Mouse (Mus musculus): ENCODE results near the gene Gtpbp8. TPM values are rescaled to one million over a fixed set of nuclear protein-coding genes. Genes with fewer than 3 reads are reported as not detected.

Gene Gtpbp8
- polyA plus RNA-seq, 1 experiment from 2014 or later = 26.3 TPM

DNA sequence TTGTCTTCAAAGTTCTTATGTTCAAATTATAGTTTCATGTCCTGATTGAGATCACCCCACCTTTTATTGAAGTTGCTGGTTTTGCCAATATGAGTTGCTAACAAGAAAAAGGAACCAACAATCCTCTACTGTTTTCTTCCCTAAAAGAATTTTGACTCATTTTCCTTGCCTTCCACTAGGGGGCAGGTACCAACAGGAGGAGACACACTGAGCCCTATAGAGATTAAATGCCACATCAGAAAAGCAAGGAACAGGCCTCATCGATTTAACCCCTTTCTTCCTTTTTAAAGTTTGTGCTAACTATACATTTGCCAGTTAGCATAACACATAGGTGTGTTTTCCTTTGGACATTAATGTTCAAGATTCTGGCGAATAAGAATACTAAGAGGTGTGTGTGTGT lies 21.8 kb upstream of the Gtpbp8 start:
- Histone ChIP-seq H3K9ac (ENCODE audit: low read length) (no peak overlapping the region), H3K4me2 (ENCODE audit: low read depth, low read length) (no peak overlapping the region)
- no peak for ATAC-seq (ENCODE audit: insufficient read depth, low FRiP score)

DNA sequence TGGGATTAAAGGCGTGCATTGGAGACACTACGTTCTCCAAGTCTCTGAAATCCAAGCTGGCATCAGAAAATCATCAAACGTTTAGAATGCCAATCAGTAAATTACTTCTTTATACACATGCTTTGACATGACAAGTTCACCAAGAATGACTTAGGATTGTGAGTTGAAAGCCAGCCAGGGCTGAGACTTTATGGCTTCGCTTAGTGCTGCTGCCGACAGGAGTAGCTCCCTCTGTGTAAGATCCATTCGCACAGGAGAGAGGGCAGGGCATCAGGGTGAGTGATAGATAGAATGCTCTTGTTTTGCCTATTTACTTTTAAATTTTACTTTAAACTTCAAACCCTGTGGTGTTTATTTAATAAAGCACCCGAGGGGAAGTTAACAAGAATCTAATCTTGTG lies 21.3 kb upstream of the Gtpbp8 start:
- Histone ChIP-seq H3K4me1 (ENCODE audit: control insufficient read depth, insufficient read depth, low read length) (no peaks in the 10 kb centered on the region), H3K27ac (ENCODE audit: low read length) (no peak overlapping the region), H3K9me3 (replicated peaks; ENCODE audit: control insufficient read depth, low read length) (no peaks in the 10 kb centered on the region), H3K27me3 (ENCODE audit: control insufficient read depth, insufficient read depth, low read length) (no peaks in the 10 kb centered on the region), H3K9ac (ENCODE audit: low read length) (no peak overlapping the region), H3K4me2 (ENCODE audit: low read depth, low read length) (no peak overlapping the region), H3K36me3 (ENCODE audit: control insufficient read depth, insufficient read depth, low read length) (no peaks in the 10 kb centered on the region), H3K4me3 (replicated peaks; ENCODE audit: low read length) (no peak overlapping the region)
- 85% methylated on average over 7 of the region's 7 CpGs for WGBS
- ATAC-seq (ENCODE audit: insufficient read depth, low FRiP score) = no peak

More for the DNA sequence above, 21.8 kb upstream of the Gtpbp8 start:
- H3K4me3 ChIP-seq (replicated peaks; ENCODE audit: low read length) = no peak overlapping the region
- H3K4me1 ChIP-seq (ENCODE audit: control insufficient read depth, insufficient read depth, low read length) = no peaks in the 10 kb centered on the region
- H3K27ac ChIP-seq (ENCODE audit: low read length) = no peak overlapping the region
- H3K27me3 ChIP-seq (ENCODE audit: control insufficient read depth, insufficient read depth, low read length) = no peaks in the 10 kb centered on the region
- no peaks in the 10 kb centered on the region for H3K9me3 ChIP-seq (replicated peaks; ENCODE audit: control insufficient read depth, low read length)
- WGBS = 40% methylated on average over 2 of the region's 2 CpGs
- no peaks in the 10 kb centered on the region for H3K36me3 ChIP-seq (ENCODE audit: control insufficient read depth, insufficient read depth, low read length)

DNA sequence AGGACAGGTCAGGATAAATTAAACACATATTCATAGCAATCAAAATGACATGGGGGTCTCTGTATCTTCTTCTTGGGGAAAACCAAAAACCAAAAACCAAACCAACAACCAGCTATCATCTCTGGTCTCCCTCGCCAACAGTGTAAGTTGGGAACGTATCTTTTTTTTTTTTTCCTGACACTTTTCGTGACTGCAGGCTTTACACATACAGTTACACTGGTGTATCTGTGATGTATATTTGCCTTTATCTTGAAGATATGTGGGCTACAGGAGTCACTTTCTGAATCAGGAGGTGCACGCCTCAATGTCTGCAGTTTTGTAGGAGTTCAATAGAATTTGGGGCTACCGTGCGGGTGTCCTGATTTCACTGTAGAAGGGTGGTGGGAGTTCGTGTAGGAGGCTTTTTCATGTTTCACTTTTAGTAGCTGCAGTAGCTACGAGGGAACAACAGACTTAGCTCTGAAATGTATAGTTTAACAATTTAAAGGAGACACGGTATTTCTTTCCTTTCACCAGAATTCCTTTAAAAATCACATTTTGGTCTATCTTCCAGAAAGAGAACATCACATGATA lies 20.2 kb upstream of the Gtpbp8 start:
- Histone ChIP-seq H3K4me1 (ENCODE audit: control insufficient read depth, insufficient read depth, low read length) (no peaks in the 10 kb centered on the region), H3K36me3 (ENCODE audit: control insufficient read depth, insufficient read depth, low read length) (no peaks in the 10 kb centered on the region), H3K9me3 (replicated peaks; ENCODE audit: control insufficient read depth, low read length) (no peaks in the 10 kb centered on the region), H3K4me2 (ENCODE audit: low read depth, low read length) (no peak overlapping the region), H3K4me3 (replicated peaks; ENCODE audit: low read length) (0 out of 2 replicates have a peak overlapping the region, but pooled peaks have one; percentile 6), H3K27ac (ENCODE audit: low read length) (no peak overlapping the region), H3K9ac (ENCODE audit: low read length) (no peak overlapping the region), H3K27me3 (ENCODE audit: control insufficient read depth, insufficient read depth, low read length) (no peaks in the 10 kb centered on the region)
- no peak for ATAC-seq (ENCODE audit: insufficient read depth, low FRiP score)
- 76% methylated on average over 9 of the region's 9 CpGs for WGBS

DNA sequence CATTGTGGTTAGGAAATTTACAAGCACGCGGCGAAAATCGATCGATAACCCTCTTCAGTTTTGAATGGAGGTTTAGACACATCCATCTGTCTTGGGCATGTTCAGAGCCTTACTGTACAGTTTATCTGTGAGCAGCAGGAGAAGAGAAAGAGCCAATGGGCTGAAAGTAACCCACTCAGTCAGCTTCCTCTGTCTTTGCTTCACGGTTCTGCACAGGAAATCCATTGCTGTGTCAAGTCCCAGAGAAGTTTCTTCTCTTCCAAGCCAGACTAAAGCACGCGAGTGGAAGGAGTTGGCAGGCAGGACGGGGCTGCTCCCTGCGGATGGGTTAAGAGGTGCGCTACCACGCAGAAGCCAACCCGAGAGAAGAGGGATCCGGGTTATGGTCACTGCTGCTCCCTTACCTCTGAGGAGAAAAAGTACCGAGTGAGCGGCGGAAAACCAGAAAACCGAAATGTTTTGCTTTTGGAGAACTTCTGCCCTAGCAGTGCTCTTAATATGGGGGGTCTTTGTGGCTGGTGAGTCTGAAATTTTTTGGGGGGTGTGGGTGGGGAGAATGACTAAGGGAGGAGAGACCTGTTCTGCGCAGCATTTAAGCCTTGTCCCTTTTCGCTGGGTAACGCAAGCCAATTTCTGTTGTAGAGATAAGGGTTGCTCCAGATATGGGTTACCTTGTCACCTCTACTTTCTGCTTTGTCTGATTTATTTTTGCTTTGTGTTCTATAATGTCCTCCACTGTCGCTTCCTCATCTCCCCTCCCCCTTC lies 19.6 kb upstream of the Gtpbp8 start, which contains the start of gene Cd200r1:
Gene Cd200r1, plus strand, starts transcription at position 182 of the 765 bp plus-strand sequence.
- Histone ChIP-seq H3K4me3 (replicated peaks; ENCODE audit: low read length) (0 out of 2 replicates have a peak within 1 kb of the TSS, but pooled peaks have one; percentile 6), H3K36me3 (ENCODE audit: control insufficient read depth, insufficient read depth, low read length) (no peaks in the 10 kb centered on the region), H3K9me3 (replicated peaks; ENCODE audit: control insufficient read depth, low read length) (no peaks in the 10 kb centered on the region), H3K27ac (ENCODE audit: low read length) (no peak within 1 kb of the TSS), H3K4me1 (ENCODE audit: control insufficient read depth, insufficient read depth, low read length) (no peaks in the 10 kb centered on the region), H3K27me3 (ENCODE audit: control insufficient read depth, insufficient read depth, low read length) (no peaks in the 10 kb centered on the region), H3K4me2 (ENCODE audit: low read depth, low read length) (no peak within 1 kb of the TSS), H3K9ac (ENCODE audit: low read length) (no peak within 1 kb of the TSS)
- WGBS = 70% methylated on average over 22 of the region's 22 CpGs
- ATAC-seq (ENCODE audit: insufficient read depth, low FRiP score) = no peak

DNA sequence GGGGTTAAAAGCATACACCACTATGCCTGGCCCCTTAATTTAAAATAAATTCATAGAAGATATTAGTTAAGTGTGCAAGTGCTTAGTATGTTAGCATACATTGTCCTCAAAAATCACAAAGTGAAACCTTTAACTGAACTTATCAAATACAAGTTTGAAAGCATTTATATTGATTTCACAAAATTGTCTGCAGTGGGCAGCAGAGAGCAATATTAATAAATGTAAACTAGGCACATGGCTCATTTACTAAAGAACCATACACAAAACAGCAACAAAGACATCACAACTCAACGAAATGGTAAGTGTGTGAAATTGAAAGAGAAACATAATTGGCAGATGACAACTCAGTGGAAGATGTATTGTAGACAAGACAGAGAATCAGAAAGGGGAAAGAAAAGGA lies 15.6 kb upstream of the Gtpbp8 start:
- H3K36me3 ChIP-seq (ENCODE audit: control insufficient read depth, insufficient read depth, low read length) = no peaks in the 10 kb centered on the region
- no peak overlapping the region for H3K4me2 ChIP-seq (ENCODE audit: low read depth, low read length)
- no peaks in the 10 kb centered on the region for H3K27me3 ChIP-seq (ENCODE audit: control insufficient read depth, insufficient read depth, low read length)
- 50% methylated on average over 1 of the region's 1 CpGs for WGBS
- no peak overlapping the region for H3K9ac ChIP-seq (ENCODE audit: low read length)
- ATAC-seq (ENCODE audit: insufficient read depth, low FRiP score) = no peak
- no peak overlapping the region for H3K4me3 ChIP-seq (replicated peaks; ENCODE audit: low read length)
- no peaks in the 10 kb centered on the region for H3K4me1 ChIP-seq (ENCODE audit: control insufficient read depth, insufficient read depth, low read length)
- no peaks in the 10 kb centered on the region for H3K9me3 ChIP-seq (replicated peaks; ENCODE audit: control insufficient read depth, low read length)
- no peak overlapping the region for H3K27ac ChIP-seq (ENCODE audit: low read length)

DNA sequence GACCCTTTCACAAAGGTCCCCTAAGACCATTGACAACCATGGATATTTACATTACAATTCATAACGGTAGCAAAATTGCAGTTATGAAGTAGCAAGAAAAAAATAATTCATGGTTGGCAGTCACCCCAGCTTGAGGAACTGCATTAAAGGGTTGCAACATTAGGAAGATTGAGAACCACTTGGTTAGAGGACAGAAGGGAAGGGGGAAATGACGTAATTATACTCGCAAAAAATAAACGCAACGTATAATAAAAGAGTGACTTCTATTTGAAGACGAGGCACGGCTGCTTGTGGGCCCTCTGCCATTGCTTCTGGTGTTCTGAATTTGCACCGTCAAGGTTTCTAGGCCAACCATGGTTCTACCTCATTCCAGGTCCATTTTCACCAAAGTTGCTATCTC lies 11.5 kb upstream of the Gtpbp8 start:
- H3K4me1 ChIP-seq (ENCODE audit: control insufficient read depth, insufficient read depth, low read length) = no peaks in the 10 kb centered on the region
- no peaks in the 10 kb centered on the region for H3K9me3 ChIP-seq (replicated peaks; ENCODE audit: control insufficient read depth, low read length)
- no peak overlapping the region for H3K4me3 ChIP-seq (replicated peaks; ENCODE audit: low read length)
- no peak for ATAC-seq (ENCODE audit: insufficient read depth, low FRiP score)
- no peak overlapping the region for H3K27ac ChIP-seq (ENCODE audit: low read length)
- H3K36me3 ChIP-seq (ENCODE audit: control insufficient read depth, insufficient read depth, low read length) = no peaks in the 10 kb centered on the region
- H3K27me3 ChIP-seq (ENCODE audit: control insufficient read depth, insufficient read depth, low read length) = no peaks in the 10 kb centered on the region
- no peak overlapping the region for H3K4me2 ChIP-seq (ENCODE audit: low read depth, low read length)
- no peak overlapping the region for H3K9ac ChIP-seq (ENCODE audit: low read length)
- 66% methylated on average over 8 of the region's 8 CpGs for WGBS

DNA sequence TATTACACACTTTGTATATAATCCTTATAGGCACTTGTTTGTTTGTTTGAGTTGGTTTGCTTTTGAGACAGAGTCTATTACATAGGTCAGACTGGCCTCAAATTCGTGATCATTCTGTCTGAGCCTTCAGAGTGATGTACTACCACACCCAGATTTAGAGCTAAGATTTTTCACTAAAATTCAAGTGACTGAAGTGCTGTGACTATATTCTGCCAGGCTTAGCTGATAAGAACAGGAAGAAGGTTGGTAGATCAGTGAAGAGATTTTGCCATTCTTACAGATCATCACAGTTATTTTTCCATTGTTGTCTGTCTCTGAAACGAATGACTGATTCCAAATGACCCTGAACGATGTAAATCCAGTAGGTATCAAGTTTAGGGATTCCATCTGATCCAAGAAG lies 1.8 kb upstream of the Gtpbp8 start:
- WGBS = 57% methylated on average over 3 of the region's 3 CpGs
- Histone ChIP-seq H3K27me3 (ENCODE audit: control insufficient read depth, insufficient read depth, low read length) (no peaks in the 10 kb centered on the region), H3K27ac (ENCODE audit: low read length) (no peak overlapping the region), H3K4me2 (ENCODE audit: low read depth, low read length) (no peak overlapping the region), H3K9me3 (replicated peaks; ENCODE audit: control insufficient read depth, low read length) (no peaks in the 10 kb centered on the region), H3K36me3 (ENCODE audit: control insufficient read depth, insufficient read depth, low read length) (no peaks in the 10 kb centered on the region), H3K9ac (ENCODE audit: low read length) (no peak overlapping the region), H3K4me3 (replicated peaks; ENCODE audit: low read length) (no peak overlapping the region), H3K4me1 (ENCODE audit: control insufficient read depth, insufficient read depth, low read length) (peaks cover 3% of the 10 kb centered on the region)
- no peak for ATAC-seq (ENCODE audit: insufficient read depth, low FRiP score)

DNA sequence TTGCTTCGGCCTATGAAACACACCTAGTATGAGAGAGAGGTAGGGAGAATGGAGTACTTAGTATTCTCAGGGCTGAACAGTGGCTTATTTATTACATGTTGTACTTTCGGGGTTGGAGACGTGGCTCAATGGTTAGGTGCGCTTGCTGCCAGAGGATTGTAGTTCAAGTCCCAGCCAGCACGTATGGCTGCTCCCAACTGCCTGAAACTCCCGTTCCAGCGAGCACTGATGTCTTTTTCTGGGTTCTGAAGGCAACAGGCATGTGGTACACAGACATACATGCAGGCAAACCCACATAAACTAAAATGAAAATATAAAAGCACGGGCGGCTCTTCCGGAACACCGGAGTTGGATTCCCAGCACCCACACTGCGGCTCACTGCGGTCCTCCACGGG lies 695 bp downstream of the Gtpbp8 start:
- H3K9me3 ChIP-seq (replicated peaks; ENCODE audit: control insufficient read depth, low read length) = no peaks in the 10 kb centered on the region
- ATAC-seq (ENCODE audit: insufficient read depth, low FRiP score) = no peak
- peak overlapping the region; percentile 77 for H3K4me2 ChIP-seq (ENCODE audit: low read depth, low read length)
- peaks cover 3% of the 10 kb centered on the region for H3K4me1 ChIP-seq (ENCODE audit: control insufficient read depth, insufficient read depth, low read length)
- H3K27ac ChIP-seq (ENCODE audit: low read length) = peak overlapping the region; percentile 98
- H3K27me3 ChIP-seq (ENCODE audit: control insufficient read depth, insufficient read depth, low read length) = no peaks in the 10 kb centered on the region
- no peaks in the 10 kb centered on the region for H3K36me3 ChIP-seq (ENCODE audit: control insufficient read depth, insufficient read depth, low read length)
- 6% methylated on average over 14 of the region's 14 CpGs for WGBS
- peak overlapping the region; percentile 88 for H3K9ac ChIP-seq (ENCODE audit: low read length)
- H3K4me3 ChIP-seq (replicated peaks; ENCODE audit: low read length) = peak overlapping the region; percentile 76

DNA sequence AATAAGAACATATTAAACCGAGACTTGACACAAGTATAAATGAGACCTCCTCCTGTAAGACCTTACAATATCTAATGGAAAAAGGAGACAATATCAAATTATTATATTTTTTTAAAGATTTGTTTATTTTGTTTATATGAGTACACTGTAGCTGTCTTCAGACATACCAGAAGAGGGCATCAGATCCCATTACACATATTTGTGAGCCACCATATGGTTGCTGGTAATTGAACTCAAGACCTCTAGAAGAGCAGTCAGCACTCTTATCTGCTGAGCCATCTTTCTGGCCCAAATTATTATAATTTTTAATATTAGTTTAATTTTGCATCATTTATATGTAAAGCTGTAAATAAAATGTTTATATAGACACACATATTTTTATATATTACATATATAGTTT lies 3.4 kb downstream of the Gtpbp8 start:
- H3K27ac ChIP-seq (ENCODE audit: low read length) = no peak overlapping the region
- H3K36me3 ChIP-seq (ENCODE audit: control insufficient read depth, insufficient read depth, low read length) = peaks cover 3% of the 10 kb centered on the region
- 85% methylated on average over 1 of the region's 1 CpGs for WGBS

More for the DNA sequence above, 3.4 kb downstream of the Gtpbp8 start:
- Histone ChIP-seq H3K4me1 (ENCODE audit: control insufficient read depth, insufficient read depth, low read length) (peaks cover 3% of the 10 kb centered on the region), H3K27me3 (ENCODE audit: control insufficient read depth, insufficient read depth, low read length) (no peaks in the 10 kb centered on the region), H3K9ac (ENCODE audit: low read length) (no peak overlapping the region), H3K4me2 (ENCODE audit: low read depth, low read length) (no peak overlapping the region), H3K4me3 (replicated peaks; ENCODE audit: low read length) (no peak overlapping the region), H3K9me3 (replicated peaks; ENCODE audit: control insufficient read depth, low read length) (no peaks in the 10 kb centered on the region)
- no peak for ATAC-seq (ENCODE audit: insufficient read depth, low FRiP score)
